Mouse (Mus musculus) CD4-positive naive resting alpha-beta T cell, adult 76 days (primary cell): ENCODE results near the gene Lmo4. TPM values are rescaled to one million over a fixed set of nuclear protein-coding genes. Genes with fewer than 3 reads are reported as not detected.

Source experiments
- total RNA-seq: library from RNA; stranded (reverse); gene quantifications from one replicate; pipeline ENCODE4 v1.2.4, GENCODE M21; 2023

Gene Lmo4
- 45.5 TPM for total RNA-seq

DNA sequence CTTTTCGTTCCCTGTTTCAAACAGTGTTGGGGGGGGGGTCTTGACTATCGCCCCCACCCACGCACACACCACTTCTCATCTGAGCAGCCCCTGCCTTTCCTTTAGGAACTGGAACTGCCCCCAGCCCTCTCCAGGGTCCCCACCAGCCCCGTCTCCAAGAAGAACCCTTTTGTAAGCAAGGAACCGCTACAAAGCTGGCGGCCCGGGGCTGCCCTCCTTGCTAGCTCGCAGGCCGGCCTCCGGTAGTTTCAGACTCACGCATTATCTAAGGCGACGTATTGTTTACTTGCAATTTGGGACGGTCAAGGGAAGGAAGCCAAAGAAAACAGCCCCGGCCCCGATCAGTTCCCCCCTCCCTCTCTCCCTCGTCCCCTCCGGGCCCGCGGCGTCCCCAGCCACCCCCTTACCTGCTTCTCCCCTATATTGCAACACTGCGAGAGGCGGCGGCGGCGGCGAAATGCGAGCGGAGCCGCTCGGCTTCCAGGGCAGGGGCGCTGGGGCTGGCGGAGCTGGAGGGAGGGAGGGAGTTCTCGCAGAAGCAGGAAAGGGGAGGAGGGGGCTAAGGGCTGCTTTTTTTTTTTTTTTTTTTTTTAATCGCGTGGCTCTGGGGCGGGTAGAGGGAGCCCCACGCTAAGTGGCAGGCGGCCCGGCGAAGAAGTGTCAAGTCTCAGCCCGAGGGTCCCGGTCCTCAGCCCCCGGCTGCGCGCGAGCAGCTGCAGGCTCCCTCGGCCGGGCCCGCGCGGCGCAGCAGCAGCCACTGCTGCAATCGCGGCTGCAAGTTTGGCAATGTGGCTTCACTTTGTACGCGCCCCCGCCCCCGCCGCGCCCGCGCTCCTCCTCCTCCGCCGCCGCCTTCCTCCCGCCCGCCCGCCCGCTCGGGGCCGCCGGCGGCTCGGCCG, at the start of gene Lmo4:
TSS of gene Lmo4 (minus strand) at position 808 of the 899 bp plus-strand sequence.

